Mouse (Mus musculus): ENCODE measurements around the gene Plekhg5. TPM values are rescaled to one million over a fixed set of nuclear protein-coding genes. Genes with fewer than 3 reads are reported as not detected.

The Plekhg5 gene
- polyA plus RNA-seq, 1 experiment from 2014 or later, result 10.4 TPM

DNA sequence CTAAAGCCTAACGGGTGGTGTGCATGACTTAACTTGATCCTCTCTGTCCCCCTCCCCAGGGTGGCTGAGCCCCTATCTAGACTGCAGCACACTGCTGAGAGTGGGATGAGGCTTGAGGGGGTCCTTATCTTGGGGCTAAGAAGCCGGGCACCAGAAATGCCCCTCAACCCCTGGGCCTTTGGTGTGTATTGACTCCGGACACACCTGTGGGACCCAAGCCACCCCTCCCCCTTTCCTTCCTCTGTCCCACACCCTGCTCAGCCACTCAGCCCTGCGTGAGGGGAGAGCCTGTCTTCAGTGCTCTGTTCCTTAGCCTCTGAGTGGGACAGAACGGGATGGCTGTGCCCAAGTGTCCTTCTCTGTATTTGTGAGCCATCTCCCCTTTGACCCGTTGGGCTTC lies 24.6 kb downstream of the Plekhg5 start:
- no peak for ATAC-seq (ENCODE audit: insufficient number of reproducible peaks, insufficient read depth, low FRiP score, low read depth)
- Histone ChIP-seq H3K4me1 (ENCODE audit: control insufficient read depth, insufficient read depth, low read length) (peaks cover 16% of the 10 kb centered on the region; the same call in 1 of the 2 replicates), H3K9ac (replicated peaks; ENCODE audit: low read depth, low read length) (no peak overlapping the region), H3K4me2 (replicated peaks; ENCODE audit: low read depth, low read length) (0 out of 2 replicates have a peak overlapping the region, but pooled peaks have one; percentile 5), H3K9me3 (ENCODE audit: control insufficient read depth, low read depth, low read length) (no peaks in the 10 kb centered on the region), H3K27me3 (ENCODE audit: control insufficient read depth, insufficient read depth, low read length) (no peaks in the 10 kb centered on the region), H3K36me3 (ENCODE audit: control insufficient read depth, insufficient read depth, low read length) (no peaks in the 10 kb centered on the region), H3K27ac (ENCODE audit: low read length) (peak overlapping the region; percentile 52; the same call in 1 of the 2 replicates), H3K4me3 (ENCODE audit: low read depth, low read length) (peak overlapping the region; percentile 3; the same call in 1 of the 2 replicates)
- 55% methylated on average over 6 of the region's 6 CpGs for WGBS

DNA sequence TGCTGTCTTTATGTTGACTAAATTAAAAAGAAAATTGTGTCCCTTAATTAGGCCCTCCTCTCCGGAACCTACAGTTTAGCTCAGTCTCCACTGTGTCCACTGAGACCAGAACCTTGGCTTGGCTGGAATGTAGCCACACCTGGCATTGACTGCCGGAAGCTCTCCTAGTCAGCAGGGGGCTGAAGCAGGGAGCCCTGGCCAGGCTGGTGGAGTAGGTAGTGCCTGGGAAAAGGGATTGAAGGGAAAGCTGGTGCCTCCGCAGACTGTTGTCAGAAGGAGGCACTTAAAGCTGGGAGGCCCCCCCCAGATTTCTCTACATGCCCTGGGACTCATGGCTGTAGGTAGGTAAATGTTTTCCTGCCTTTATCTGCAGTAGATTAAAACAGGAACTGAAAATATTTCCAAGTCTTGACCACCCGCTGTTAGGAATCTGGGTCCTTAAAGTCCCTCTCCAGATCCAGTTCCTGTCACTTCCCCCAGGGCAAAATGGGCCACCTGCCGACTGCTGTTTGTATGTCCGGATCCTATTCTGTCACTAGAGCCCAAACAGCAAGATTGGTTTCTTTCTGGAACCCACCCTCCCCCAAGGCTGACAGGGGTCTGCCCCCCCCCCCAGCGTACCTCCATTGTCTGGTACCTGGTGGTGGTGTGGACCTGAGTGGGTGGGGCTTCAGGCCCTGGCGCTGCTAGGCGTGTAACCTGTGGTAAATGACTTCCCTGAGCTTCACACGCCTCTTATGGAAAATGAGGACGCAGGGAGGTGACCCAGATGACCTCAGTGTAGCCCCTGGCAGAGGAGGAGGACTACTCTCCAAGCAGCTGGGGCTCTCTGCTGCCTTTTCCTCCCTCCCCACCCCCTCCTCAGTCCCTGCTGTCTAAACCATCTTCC lies 25.9 kb downstream of the Plekhg5 start:
- H3K27ac ChIP-seq (ENCODE audit: low read length), result peak overlapping the region; percentile 52; the same call in 1 of the 2 replicates
- H3K4me1 ChIP-seq (ENCODE audit: control insufficient read depth, insufficient read depth, low read length), result peaks cover 9% of the 10 kb centered on the region; the same call in 1 of the 2 replicates
- WGBS, result 32% methylated on average over 11 of the region's 11 CpGs
- no peak overlapping the region; the same call in 1 of the 2 replicates for H3K4me3 ChIP-seq (ENCODE audit: low read depth, low read length)
- no peak overlapping the region for H3K9ac ChIP-seq (replicated peaks; ENCODE audit: low read depth, low read length)
- H3K27me3 ChIP-seq (ENCODE audit: control insufficient read depth, insufficient read depth, low read length), result no peaks in the 10 kb centered on the region
- peak overlapping the region; percentile 10; the same call in 1 of the 2 replicates for H3K4me2 ChIP-seq (replicated peaks; ENCODE audit: low read depth, low read length)
- H3K9me3 ChIP-seq (ENCODE audit: control insufficient read depth, low read depth, low read length), result no peaks in the 10 kb centered on the region
- peaks cover 7% of the 10 kb centered on the region for H3K36me3 ChIP-seq (ENCODE audit: control insufficient read depth, insufficient read depth, low read length)
- ATAC-seq (ENCODE audit: insufficient number of reproducible peaks, insufficient read depth, low FRiP score, low read depth), result no peak; the same call in 1 of the 2 replicates

DNA sequence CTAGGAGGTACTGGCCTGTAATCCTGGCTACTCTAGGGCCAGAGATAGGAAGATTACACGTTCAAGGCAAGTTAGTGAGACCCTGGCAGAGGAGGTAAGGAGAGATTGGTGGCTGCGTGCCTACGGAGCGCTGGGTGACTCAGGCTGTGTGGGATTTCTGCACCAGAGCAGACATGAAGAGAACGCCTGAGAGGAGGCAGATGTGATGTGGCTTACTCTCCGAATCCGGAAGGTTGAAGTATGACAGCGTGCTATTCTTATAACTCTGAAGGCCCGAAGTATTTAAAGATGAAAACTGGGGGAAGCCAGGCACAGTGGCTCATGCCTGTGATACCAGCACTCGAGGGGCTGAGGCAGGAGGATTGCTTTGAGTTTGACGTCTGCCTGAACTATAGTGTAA lies 28.2 kb downstream of the Plekhg5 start:
- no peaks in the 10 kb centered on the region for H3K27me3 ChIP-seq (ENCODE audit: control insufficient read depth, insufficient read depth, low read length)
- H3K27ac ChIP-seq (ENCODE audit: low read length), result no peak overlapping the region
- H3K36me3 ChIP-seq (ENCODE audit: control insufficient read depth, insufficient read depth, low read length), result peaks cover 15% of the 10 kb centered on the region
- WGBS, result 66% methylated on average over 11 of the region's 11 CpGs
- no peak for ATAC-seq (ENCODE audit: insufficient number of reproducible peaks, insufficient read depth, low FRiP score, low read depth)
- no peaks in the 10 kb centered on the region for H3K9me3 ChIP-seq (ENCODE audit: control insufficient read depth, low read depth, low read length)
- peaks cover 9% of the 10 kb centered on the region; the same call in 1 of the 2 replicates for H3K4me1 ChIP-seq (ENCODE audit: control insufficient read depth, insufficient read depth, low read length)
- H3K4me2 ChIP-seq (replicated peaks; ENCODE audit: low read depth, low read length), result no peak overlapping the region
- no peak overlapping the region for H3K4me3 ChIP-seq (ENCODE audit: low read depth, low read length)
- no peak overlapping the region for H3K9ac ChIP-seq (replicated peaks; ENCODE audit: low read depth, low read length)

DNA sequence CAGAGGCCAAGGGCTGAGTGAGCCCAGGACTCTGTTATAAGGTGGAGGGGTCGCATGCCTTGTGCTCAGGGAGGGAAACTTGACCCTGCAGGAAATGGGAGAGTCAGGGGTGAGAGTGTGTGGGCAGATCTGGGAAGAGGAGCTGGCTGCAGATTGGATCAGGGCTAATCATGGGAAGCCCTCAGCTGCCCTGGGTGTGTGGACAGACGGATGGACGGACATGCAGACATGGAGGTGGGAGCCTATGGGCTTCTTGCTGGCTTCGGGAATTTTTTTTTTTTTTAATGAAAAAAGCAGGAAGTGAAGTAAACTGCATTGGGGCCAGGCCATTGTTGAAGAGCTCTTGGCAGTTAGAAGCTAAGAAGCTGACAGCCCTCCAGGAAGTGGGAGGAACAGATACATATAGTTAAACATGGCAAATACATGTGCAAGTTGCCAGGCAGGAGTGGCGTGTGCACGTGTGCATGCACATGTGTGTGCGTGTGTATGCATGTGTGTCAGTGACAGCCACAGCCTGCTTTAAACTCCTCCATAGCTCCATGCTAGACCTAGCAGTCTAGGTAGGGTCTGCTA lies 28.9 kb downstream of the Plekhg5 start:
- Histone ChIP-seq H3K27me3 (ENCODE audit: control insufficient read depth, insufficient read depth, low read length) (no peaks in the 10 kb centered on the region), H3K36me3 (ENCODE audit: control insufficient read depth, insufficient read depth, low read length) (peaks cover 17% of the 10 kb centered on the region), H3K4me1 (ENCODE audit: control insufficient read depth, insufficient read depth, low read length) (peaks cover 9% of the 10 kb centered on the region; the same call in 1 of the 2 replicates), H3K9me3 (ENCODE audit: control insufficient read depth, low read depth, low read length) (no peaks in the 10 kb centered on the region), H3K9ac (replicated peaks; ENCODE audit: low read depth, low read length) (no peak overlapping the region), H3K4me2 (replicated peaks; ENCODE audit: low read depth, low read length) (no peak overlapping the region), H3K4me3 (ENCODE audit: low read depth, low read length) (no peak overlapping the region), H3K27ac (ENCODE audit: low read length) (no peak overlapping the region)
- ATAC-seq (ENCODE audit: insufficient number of reproducible peaks, insufficient read depth, low FRiP score, low read depth), result no peak
- WGBS, result 58% methylated on average over 7 of the region's 7 CpGs

DNA sequence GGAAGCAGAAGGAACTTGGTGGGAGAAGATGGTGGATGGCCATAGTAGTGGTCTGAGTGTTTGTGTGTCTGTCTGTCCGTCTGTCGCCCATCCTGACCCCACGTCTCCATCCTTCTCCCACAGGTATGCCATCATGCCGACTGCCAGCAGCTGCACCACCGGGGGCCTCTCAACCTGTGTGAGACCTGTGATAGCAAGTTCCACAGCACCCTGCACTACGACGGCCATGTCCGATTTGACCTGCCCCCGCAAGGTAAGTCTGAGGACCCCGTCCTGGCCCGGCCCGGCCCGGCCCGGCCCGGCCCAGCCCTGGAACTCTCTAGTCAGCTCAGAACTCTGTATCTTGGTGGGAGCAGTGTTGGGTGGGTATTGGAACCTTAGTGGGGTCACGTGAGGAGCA lies 29.6 kb downstream of the Plekhg5 start:
- no peak for ATAC-seq (ENCODE audit: insufficient number of reproducible peaks, insufficient read depth, low FRiP score, low read depth)
- H3K36me3 ChIP-seq (ENCODE audit: control insufficient read depth, insufficient read depth, low read length), result peaks cover 17% of the 10 kb centered on the region
- no peak overlapping the region for H3K9ac ChIP-seq (replicated peaks; ENCODE audit: low read depth, low read length)
- no peak overlapping the region for H3K4me3 ChIP-seq (ENCODE audit: low read depth, low read length)
- peaks cover 9% of the 10 kb centered on the region; the same call in 1 of the 2 replicates for H3K4me1 ChIP-seq (ENCODE audit: control insufficient read depth, insufficient read depth, low read length)
- no peak overlapping the region for H3K4me2 ChIP-seq (replicated peaks; ENCODE audit: low read depth, low read length)
- H3K9me3 ChIP-seq (ENCODE audit: control insufficient read depth, low read depth, low read length), result no peaks in the 10 kb centered on the region
- 91% methylated on average over 16 of the region's 16 CpGs for WGBS
- no peak overlapping the region for H3K27ac ChIP-seq (ENCODE audit: low read length)
- H3K27me3 ChIP-seq (ENCODE audit: control insufficient read depth, insufficient read depth, low read length), result no peaks in the 10 kb centered on the region

DNA sequence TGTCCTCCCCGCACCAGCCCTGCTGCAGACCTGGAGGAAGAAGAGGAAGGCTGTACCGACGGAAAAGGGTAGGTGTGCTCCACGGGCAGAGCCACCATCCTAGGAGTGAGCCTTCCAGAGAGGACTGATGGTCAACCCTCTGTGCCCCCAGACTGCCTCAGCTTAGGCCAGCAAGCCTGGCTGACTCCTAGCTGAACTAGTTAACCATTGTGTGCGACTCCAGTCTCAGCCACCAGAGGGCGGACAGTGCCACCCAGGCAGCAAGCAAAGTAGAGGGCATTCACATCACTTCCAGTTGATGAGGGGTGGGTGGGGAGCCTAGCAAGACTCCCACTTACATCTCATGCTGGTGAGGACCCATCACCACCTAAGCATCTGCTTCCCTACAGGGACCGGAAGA lies 30.7 kb downstream of the Plekhg5 start:
- H3K4me3 ChIP-seq (ENCODE audit: low read depth, low read length), result no peak overlapping the region
- WGBS, result 42% methylated on average over 7 of the region's 7 CpGs
- H3K27ac ChIP-seq (ENCODE audit: low read length), result no peak overlapping the region
- peaks cover 14% of the 10 kb centered on the region for H3K4me1 ChIP-seq (ENCODE audit: control insufficient read depth, insufficient read depth, low read length)
- H3K36me3 ChIP-seq (ENCODE audit: control insufficient read depth, insufficient read depth, low read length), result peaks cover 17% of the 10 kb centered on the region
- H3K4me2 ChIP-seq (replicated peaks; ENCODE audit: low read depth, low read length), result no peak overlapping the region
- ATAC-seq (ENCODE audit: insufficient number of reproducible peaks, insufficient read depth, low FRiP score, low read depth), result no peak
- no peaks in the 10 kb centered on the region for H3K27me3 ChIP-seq (ENCODE audit: control insufficient read depth, insufficient read depth, low read length)
- H3K9me3 ChIP-seq (ENCODE audit: control insufficient read depth, low read depth, low read length), result no peaks in the 10 kb centered on the region
- no peak overlapping the region; the same call in 1 of the 2 replicates for H3K9ac ChIP-seq (replicated peaks; ENCODE audit: low read depth, low read length)

DNA sequence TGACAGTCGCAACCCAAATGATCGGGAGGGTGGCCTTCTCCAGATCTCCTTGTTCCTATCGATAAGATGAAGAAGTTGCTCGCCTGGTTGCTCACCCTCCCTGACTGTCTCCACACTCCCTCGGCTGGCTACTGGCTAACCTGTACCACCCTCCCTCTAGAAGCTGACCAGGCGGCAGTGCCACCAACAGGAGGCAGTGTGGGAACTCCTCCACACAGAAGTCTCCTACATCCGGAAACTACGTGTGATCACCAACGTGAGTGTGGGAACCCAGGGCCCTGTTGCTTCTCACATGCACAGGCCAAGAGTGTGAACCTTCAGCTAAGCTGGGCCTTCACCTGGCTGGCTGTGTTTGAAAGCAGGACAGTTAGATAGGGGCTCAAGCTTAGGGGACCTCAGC lies 34.4 kb downstream of the Plekhg5 start:
- Histone ChIP-seq H3K4me1 (ENCODE audit: control insufficient read depth, insufficient read depth, low read length) (peaks cover 15% of the 10 kb centered on the region), H3K4me2 (replicated peaks; ENCODE audit: low read depth, low read length) (no peak overlapping the region), H3K9me3 (ENCODE audit: control insufficient read depth, low read depth, low read length) (no peaks in the 10 kb centered on the region), H3K27ac (ENCODE audit: low read length) (no peak overlapping the region), H3K27me3 (ENCODE audit: control insufficient read depth, insufficient read depth, low read length) (no peaks in the 10 kb centered on the region), H3K9ac (replicated peaks; ENCODE audit: low read depth, low read length) (no peak overlapping the region), H3K36me3 (ENCODE audit: control insufficient read depth, insufficient read depth, low read length) (peaks cover 21% of the 10 kb centered on the region), H3K4me3 (ENCODE audit: low read depth, low read length) (no peak overlapping the region)
- ATAC-seq (ENCODE audit: insufficient number of reproducible peaks, insufficient read depth, low FRiP score, low read depth), result no peak
- 58% methylated on average over 9 of the region's 9 CpGs for WGBS

DNA sequence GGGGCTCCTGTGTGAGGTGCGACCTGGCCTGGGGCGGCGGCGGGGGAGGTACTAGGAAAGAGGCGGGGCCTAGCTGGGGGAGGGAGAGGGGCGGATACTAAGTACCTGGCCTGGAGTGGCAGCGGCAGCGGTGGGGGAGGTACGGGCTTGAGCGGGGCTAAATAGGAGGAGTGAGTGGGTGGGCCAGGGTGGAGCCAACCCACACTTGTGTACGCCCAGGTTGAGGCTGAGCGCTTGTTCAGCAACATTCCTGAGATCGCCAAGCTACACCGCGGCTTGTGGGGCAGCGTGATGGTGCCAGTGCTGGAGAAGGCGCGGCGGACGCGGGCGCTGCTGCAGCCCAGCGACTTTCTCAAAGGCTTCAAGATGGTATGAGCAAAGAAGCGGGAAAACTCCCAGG lies 35.2 kb downstream of the Plekhg5 start:
- H3K9me3 ChIP-seq (ENCODE audit: control insufficient read depth, low read depth, low read length), result no peaks in the 10 kb centered on the region
- peak overlapping the region; percentile 60 for H3K4me2 ChIP-seq (replicated peaks; ENCODE audit: low read depth, low read length)
- H3K4me1 ChIP-seq (ENCODE audit: control insufficient read depth, insufficient read depth, low read length), result peaks cover 15% of the 10 kb centered on the region
- WGBS, result 7% methylated on average over 24 of the region's 24 CpGs
- ATAC-seq (ENCODE audit: insufficient number of reproducible peaks, insufficient read depth, low FRiP score, low read depth), result peak; percentile 89
- H3K36me3 ChIP-seq (ENCODE audit: control insufficient read depth, insufficient read depth, low read length), result peaks cover 21% of the 10 kb centered on the region; the same call in 1 of the 2 replicates
- H3K9ac ChIP-seq (replicated peaks; ENCODE audit: low read depth, low read length), result no peak overlapping the region; the same call in 1 of the 2 replicates
- peak overlapping the region; percentile 28; the same call in 1 of the 2 replicates for H3K4me3 ChIP-seq (ENCODE audit: low read depth, low read length)
- H3K27me3 ChIP-seq (ENCODE audit: control insufficient read depth, insufficient read depth, low read length), result no peaks in the 10 kb centered on the region
- peak overlapping the region; percentile 83 for H3K27ac ChIP-seq (ENCODE audit: low read length)
